Mouse (Mus musculus) heart, adult 2 months (tissue): ENCODE data around the gene Lca5l.

ENCODE experiments used
- CTCF ChIP-seq: fragments of 200-600 bp; IDR thresholded peaks from 2 replicates; pipeline ENCODE4 v1.8.1; 2022; ENCODE audit warnings: antibody characterized with exemption, mild to moderate bottlenecking, moderate library complexity
- EP300 ChIP-seq: fragments of 200-500 bp; IDR thresholded peaks from 2 replicates; pipeline ENCODE4 v1.6.1; 2011; ENCODE audit warnings: low read depth, low read length, control low read depth; ENCODE audit not compliant: insufficient read depth
- POLR2A ChIP-seq: fragments of 200-500 bp; IDR thresholded peaks from 2 replicates; pipeline ENCODE4 v1.6.1; 2011; ENCODE audit warnings: mild to moderate bottlenecking, low read depth, low read length, control low read depth; ENCODE audit not compliant: insufficient read depth

GRCm38 (mm10) chr16:96231251-96231650 lies 39.2 kb upstream of the Lca5l start:
- TF ChIP-seq CTCF (no peak), POLR2A (no peak), EP300 (no peak)
